Mouse (Mus musculus): ENCODE data around the gene Galnt16. TPM values are rescaled to one million over a fixed set of nuclear protein-coding genes. Genes with fewer than 3 reads are reported as not detected.

Galnt16 gene
- total and polyA plus RNA-seq, 3 experiments: 0.08 TPM; not detected in 2

DNA sequence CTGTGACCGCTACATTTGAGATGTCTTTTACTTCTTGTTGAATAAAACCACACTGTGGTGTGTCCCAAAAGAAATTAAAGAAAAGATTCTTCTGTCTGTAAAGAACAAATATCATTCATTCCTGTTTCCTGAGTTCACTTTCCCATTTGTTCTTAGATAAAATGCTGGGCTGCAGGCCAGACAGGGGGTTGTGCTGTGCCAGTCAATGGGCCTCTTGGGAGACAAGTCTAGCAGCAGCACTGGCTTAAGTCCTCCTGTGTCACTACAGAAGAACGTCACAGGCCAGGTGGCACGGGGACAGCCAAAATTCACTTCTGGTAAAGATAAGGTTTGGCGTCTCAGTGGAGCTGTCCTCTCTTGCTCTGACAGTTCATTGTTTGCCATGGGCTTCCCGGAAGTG, 44.7 kb downstream of the Galnt16 start:
- Histone ChIP-seq H3K9me3 (replicated peaks; ENCODE audit: insufficient read depth, low read length) (no peaks in the 10 kb centered on the region), H3K27ac (ENCODE audit: control insufficient read depth, low read depth, low read length) (no peak overlapping the region)
- TF ChIP-seq SIN3A (IDR thresholded peaks at IDR 0.05; ENCODE audit: low read length): no peak
- TF ChIP-seq NRF1 (IDR thresholded peaks at IDR 0.05; ENCODE audit: insufficient read depth, low read depth, low read length, poor library complexity, severe bottlenecking): no peak
- TF ChIP-seq MAFK (IDR thresholded peaks at IDR 0.05; ENCODE audit: borderline replicate concordance, low read depth, low read length): no peak
- TF ChIP-seq JUND (IDR thresholded peaks at IDR 0.05; ENCODE audit: low read depth, low read length): no peak
- no peak for TF ChIP-seq MAZ (IDR thresholded peaks at IDR 0.05; ENCODE audit: low read depth, low read length)
- no peak for TF ChIP-seq EP300 (IDR thresholded peaks at IDR 0.05; ENCODE audit: low read depth in 1 of 2, low read length in 2 of 2)
- no peak for TF ChIP-seq POLR2AphosphoS5 (IDR thresholded peaks at IDR 0.05; ENCODE audit: borderline replicate concordance, low read depth, low read length)
- TF ChIP-seq MYB (IDR thresholded peaks at IDR 0.05; ENCODE audit: low read depth, low read length): no peak
- TF ChIP-seq NELFE (IDR thresholded peaks at IDR 0.05; ENCODE audit: low read depth, low read length): no peak
- no peak for TF ChIP-seq GATA1 (IDR thresholded peaks at IDR 0.05; ENCODE audit: low read depth, low read length)
- no peak for TF ChIP-seq ZKSCAN1 (IDR thresholded peaks at IDR 0.05; ENCODE audit: low read depth, low read length)
- TF ChIP-seq BHLHE40 (IDR thresholded peaks at IDR 0.05; ENCODE audit: borderline replicate concordance, low read depth, low read length): no peak
- no peak for TF ChIP-seq TCF12 (IDR thresholded peaks at IDR 0.05; ENCODE audit: low read depth, low read length)
- TF ChIP-seq MEF2A (IDR thresholded peaks at IDR 0.05; ENCODE audit: extremely low read depth, insufficient replicate concordance, low read depth, low read length, poor library complexity, severe bottlenecking): no peak
- TF ChIP-seq SMC3 (IDR thresholded peaks at IDR 0.05; ENCODE audit: low read depth, low read length): no peak
- no peak for TF ChIP-seq RCOR1 (IDR thresholded peaks at IDR 0.05; ENCODE audit: low read depth, low read length)
- TF ChIP-seq CTCF (IDR thresholded peaks at IDR 0.05 in 2 of 3, conservative IDR thresholded peaks at IDR 0.05 in 1 of 3; ENCODE audit: control insufficient read depth in 1 of 3, insufficient read depth in 1 of 3, low read depth in 2 of 3, low read length in 3 of 3, poor library complexity in 1 of 3, severe bottlenecking in 1 of 3): no peak

DNA sequence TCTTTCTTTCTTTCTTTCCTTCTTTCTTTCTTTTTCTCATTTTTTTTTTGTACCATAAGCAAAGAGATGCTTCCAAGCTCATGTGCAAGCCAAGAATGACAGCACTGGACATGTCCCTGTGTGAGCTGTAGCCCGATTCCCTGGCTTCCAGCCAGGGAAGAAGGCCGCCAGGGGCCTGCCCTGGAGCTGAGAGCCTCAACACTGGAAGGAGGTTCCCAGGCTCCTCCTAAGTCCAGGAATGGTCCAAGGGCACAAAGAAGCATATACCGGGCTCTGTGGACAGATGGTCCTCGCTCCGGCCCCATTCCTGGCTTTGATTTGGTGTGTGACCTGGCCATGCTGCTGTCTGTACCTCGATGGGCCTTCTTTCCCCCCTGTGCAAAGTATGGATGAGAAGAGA, 46.9 kb downstream of the Galnt16 start:
- H3K9ac ChIP-seq (ENCODE audit: control insufficient read depth, low read depth, low read length, poor library complexity, severe bottlenecking): no peak overlapping the region
- no peaks in the 10 kb centered on the region for H3K9me3 ChIP-seq (replicated peaks; ENCODE audit: insufficient read depth, low read length)
- H3K27me3 ChIP-seq (ENCODE audit: control insufficient read depth in 1 of 2, insufficient read depth in 2 of 2, low read length in 2 of 2): peaks cover 13 to 25% of the 10 kb centered on the region in 2 experiments
- no peaks in the 10 kb centered on the region for H3K36me3 ChIP-seq (ENCODE audit: control insufficient read depth in 1 of 2, insufficient read depth in 2 of 2, low read length in 2 of 2)
- H3K4me3 ChIP-seq (ENCODE audit: control insufficient read depth in 1 of 2, insufficient read depth in 1 of 2, low read depth in 2 of 2, low read length in 2 of 2): no peak overlapping the region
- TF ChIP-seq SMC3 (IDR thresholded peaks at IDR 0.05; ENCODE audit: low read depth, low read length) (no peak), TCF12 (IDR thresholded peaks at IDR 0.05; ENCODE audit: low read depth, low read length) (no peak), E2F4 (IDR thresholded peaks at IDR 0.05; ENCODE audit: borderline replicate concordance, low read depth, low read length) (no peak), USF1 (IDR thresholded peaks at IDR 0.05; ENCODE audit: low read depth, low read length) (no peak), EP300 (IDR thresholded peaks at IDR 0.05; ENCODE audit: low read depth in 1 of 2, low read length in 2 of 2) (no peak), TAL1 (IDR thresholded peaks at IDR 0.05; ENCODE audit: low read length) (no peak), MXI1 (IDR thresholded peaks at IDR 0.05; ENCODE audit: low read depth, low read length) (no peak), RAD21 (IDR thresholded peaks at IDR 0.05; ENCODE audit: low read depth, low read length) (no peak), NELFE (IDR thresholded peaks at IDR 0.05; ENCODE audit: low read depth, low read length) (no peak), MEF2A (IDR thresholded peaks at IDR 0.05; ENCODE audit: extremely low read depth, insufficient replicate concordance, low read depth, low read length, poor library complexity, severe bottlenecking) (no peak), KAT2A (conservative IDR thresholded peaks at IDR 0.05; ENCODE audit: low read depth, low read length) (no peak), ZNF384 (IDR thresholded peaks at IDR 0.05; ENCODE audit: low read depth, low read length) (no peak), UBTF (IDR thresholded peaks at IDR 0.05; ENCODE audit: borderline replicate concordance, insufficient read depth, low read depth, low read length) (no peak), RCOR1 (IDR thresholded peaks at IDR 0.05; ENCODE audit: low read depth, low read length) (no peak), MAFK (IDR thresholded peaks at IDR 0.05; ENCODE audit: borderline replicate concordance, low read depth, low read length) (no peak), MAX (IDR thresholded peaks at IDR 0.05; ENCODE audit: low read length) (no peak), USF2 (IDR thresholded peaks at IDR 0.05; ENCODE audit: borderline replicate concordance in 1 of 2, insufficient read depth in 1 of 2, low read depth in 1 of 2, low read length in 2 of 2) (no peak), POLR2AphosphoS5 (IDR thresholded peaks at IDR 0.05; ENCODE audit: borderline replicate concordance, low read depth, low read length) (no peak), POLR2AphosphoS2 (IDR thresholded peaks at IDR 0.05; ENCODE audit: low read length) (no peak)
- H3K27ac ChIP-seq (ENCODE audit: control insufficient read depth, low read depth, low read length): no peak overlapping the region
- no peak for DNase-seq (ENCODE audit: low read depth, low spot score)
- no peaks in the 10 kb centered on the region for H3K4me1 ChIP-seq (ENCODE audit: control insufficient read depth in 1 of 2, insufficient read depth in 2 of 2, low read length in 2 of 2)
- H3K79me2 ChIP-seq (ENCODE audit: control insufficient read depth, insufficient read depth, low read length, poor library complexity): no peaks in the 10 kb centered on the region

More for the DNA sequence above, 44.7 kb downstream of the Galnt16 start:
- Histone ChIP-seq H3K36me3 (ENCODE audit: control insufficient read depth in 1 of 2, insufficient read depth in 2 of 2, low read length in 2 of 2) (no peaks in the 10 kb centered on the region), H3K9ac (ENCODE audit: control insufficient read depth, low read depth, low read length, poor library complexity, severe bottlenecking) (no peak overlapping the region), H3K4me3 (ENCODE audit: control insufficient read depth in 1 of 2, insufficient read depth in 1 of 2, low read depth in 2 of 2, low read length in 2 of 2) (no peak overlapping the region), H3K79me2 (ENCODE audit: control insufficient read depth, insufficient read depth, low read length, poor library complexity) (no peaks in the 10 kb centered on the region), H3K27me3 (ENCODE audit: control insufficient read depth in 1 of 2, insufficient read depth in 2 of 2, low read length in 2 of 2) (peaks cover 8 to 26% of the 10 kb centered on the region in 2 experiments), H3K4me1 (ENCODE audit: control insufficient read depth in 1 of 2, insufficient read depth in 2 of 2, low read length in 2 of 2) (no peaks in the 10 kb centered on the region)
- no peak for DNase-seq (ENCODE audit: low read depth, low spot score)
